Mouse (Mus musculus): ENCODE measurements at regions not wholly inside any gene's neighbourhood (a gene's known extent, or its start where the extent isn't known, plus 50 kb on each side); places are given as distances from the start of the nearest gene placed in this dataset.
"Not testable (repeated sequence)": the region's sequence is repeated elsewhere in the genome, so short reads cannot be mapped to it uniquely, and the experiment has no call there.

DNA sequence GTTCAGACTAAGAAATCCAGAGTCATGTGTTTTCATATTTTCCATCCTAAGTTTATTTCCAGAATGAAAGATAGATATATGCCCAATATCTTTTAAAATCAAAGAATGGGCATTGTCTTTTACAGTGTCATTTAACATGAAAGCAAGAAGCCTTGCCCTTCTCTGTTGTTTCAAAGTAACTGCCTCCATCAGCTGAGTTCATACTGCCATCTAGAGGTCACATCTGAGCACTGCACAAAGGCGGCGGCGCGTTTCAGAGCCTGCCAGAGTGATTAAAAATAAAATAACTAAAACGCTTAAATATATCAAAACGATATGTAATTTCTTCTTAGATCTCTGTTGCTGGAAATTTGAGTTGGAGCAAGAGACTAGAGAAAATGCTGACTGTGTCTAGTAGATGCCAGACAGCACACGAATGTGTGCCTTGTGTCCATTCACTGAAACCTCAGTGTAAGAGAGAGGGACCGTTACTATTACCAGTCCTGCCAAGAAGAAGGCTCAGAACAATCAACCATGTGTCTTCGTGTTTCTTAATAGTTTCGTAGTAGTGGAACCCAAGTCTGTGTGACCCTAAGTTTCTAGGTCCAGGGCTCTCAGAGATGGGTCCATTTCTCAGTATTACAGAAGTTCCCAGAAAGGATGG, 123.0 kb upstream of the Daam1 start:
- peak; percentile 71 to 83 for DNase-seq (ENCODE audit: low spot score in 2 of 2)

DNA sequence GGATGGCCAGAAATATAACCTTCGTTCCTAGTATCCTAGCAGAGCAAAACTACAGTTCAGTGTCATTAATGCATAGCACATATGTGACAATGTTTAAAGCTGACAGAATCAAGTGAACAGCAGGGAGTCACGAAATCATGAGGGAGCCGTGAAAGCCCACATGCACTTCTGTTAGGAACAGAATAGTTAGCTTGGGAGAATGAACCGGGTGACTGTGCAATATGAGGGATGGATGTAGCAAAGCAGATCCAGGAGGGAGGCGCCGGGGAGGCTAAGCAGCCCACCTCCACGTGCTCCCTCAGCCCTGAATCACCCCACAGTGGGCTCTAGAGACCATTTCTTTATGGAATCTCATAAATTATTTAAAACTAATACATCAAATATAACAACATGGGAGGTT, 116.3 kb upstream of the Daam1 start:
- DNase-seq (ENCODE audit: low spot score in 2 of 2): peak in 1 of 2 experiments; percentile 46

DNA sequence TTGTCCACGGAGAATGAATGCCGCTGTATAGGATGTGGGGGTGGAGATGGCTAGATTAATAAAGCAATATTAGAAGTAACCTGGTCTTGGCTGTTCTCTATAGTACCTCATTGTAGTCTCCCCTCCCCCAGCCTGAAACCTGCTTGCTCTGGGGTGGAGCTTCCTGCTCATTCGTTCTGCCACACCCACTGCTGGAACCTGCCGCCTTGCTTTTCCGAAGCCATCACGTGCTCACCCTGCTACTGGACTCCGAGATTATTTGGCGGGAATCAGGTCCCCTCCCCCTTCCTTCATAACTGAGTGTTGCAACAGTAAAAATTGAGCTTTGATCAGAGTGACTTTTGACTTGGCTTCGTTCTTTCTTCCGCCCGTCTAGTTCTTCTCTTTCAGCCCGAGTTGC, 112.5 kb upstream of the Daam1 start:
- DNase-seq (ENCODE audit: low spot score in 2 of 2): not testable (repeated sequence)

DNA sequence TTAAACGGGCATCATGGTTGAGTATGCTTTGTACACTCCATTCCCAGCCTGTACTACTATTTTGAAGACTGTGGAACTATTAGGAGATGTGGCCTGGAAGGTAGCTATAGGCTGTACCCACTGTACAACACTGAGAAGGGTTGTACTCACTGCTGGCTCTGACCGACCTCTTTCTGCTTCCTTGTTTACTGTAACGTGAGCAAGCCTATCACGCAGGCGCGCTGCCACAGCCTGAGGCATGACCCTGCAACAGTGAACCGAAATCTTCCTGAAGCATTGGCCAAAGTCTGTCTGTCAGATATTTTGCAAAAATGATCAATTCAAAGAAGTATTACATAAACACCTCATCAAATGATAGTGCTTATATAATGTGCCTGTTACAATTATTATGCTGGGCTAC, 112.0 kb upstream of the Daam1 start:
- no peak for DNase-seq (ENCODE audit: low spot score in 2 of 2)

DNA sequence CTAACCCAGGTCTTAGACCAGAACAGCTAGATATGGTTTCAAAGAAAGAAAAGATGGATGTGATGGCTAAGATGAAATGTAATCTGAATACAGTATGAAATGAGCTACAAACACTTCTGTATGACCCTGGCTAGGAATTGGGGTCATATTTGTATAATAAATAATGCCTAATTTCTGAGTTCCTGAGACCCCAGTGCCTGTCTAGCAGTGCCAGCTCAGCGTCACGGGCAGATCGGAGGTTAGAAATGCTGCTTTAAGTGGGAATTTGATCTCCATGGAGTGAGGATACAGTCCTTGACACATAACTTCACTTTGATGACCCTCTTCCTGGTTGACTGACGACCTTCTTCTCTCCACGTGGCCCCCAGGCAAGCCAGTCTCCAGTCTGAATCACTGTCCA, 105.7 kb upstream of the Daam1 start:
- no peak for DNase-seq (ENCODE audit: low spot score in 2 of 2)

DNA sequence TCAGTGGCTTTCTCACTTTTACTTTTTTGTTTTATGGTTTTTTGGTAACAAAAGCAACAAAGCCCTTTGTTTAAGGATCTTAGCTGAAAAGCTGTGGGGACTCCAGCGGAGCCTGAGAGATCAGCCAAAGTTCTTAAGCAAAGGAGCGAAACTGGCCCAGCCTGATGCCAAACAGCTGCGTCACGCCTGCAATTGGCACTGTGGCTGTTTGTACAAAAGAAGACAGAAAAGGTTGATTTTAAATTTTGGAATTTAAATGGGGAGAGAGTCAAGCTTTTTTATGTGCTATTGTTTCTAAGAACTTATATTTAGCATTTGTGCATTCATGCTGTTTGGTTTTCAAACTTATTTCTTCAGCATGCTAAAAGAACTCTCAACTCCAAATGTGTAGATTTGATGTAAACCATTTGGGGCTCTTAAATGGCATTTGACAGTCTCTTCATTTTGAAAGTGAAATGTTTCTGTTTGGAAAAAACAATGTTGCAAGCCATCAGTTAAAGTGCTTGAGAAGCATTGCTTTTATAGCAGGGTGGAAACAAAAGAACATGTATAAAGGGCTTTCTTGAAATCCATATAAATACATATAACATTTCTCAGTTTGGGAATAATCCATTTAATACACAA, 105.1 kb upstream of the Daam1 start:
- DNase-seq (ENCODE audit: low spot score in 2 of 2): no peak

DNA sequence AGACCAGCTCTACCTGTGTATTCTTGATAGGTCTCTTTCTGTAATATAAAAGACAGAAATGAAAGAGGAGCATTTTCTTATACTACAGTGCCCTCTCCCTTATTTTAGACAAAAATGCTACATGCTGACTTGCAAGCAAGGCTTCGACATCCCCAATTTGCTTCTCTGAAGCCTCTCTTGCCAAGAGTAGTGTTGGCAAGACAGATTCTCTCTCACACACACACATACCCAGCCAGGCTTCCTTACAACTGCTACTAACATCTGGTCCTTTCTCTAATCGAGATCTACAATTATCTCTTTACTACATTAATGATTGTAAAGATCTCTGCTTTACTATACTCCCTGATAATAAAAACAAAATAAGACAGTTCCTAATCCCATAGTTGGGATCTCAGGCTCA, 87.5 kb upstream of the Daam1 start:
- DNase-seq (ENCODE audit: low spot score in 2 of 2): no peak

DNA sequence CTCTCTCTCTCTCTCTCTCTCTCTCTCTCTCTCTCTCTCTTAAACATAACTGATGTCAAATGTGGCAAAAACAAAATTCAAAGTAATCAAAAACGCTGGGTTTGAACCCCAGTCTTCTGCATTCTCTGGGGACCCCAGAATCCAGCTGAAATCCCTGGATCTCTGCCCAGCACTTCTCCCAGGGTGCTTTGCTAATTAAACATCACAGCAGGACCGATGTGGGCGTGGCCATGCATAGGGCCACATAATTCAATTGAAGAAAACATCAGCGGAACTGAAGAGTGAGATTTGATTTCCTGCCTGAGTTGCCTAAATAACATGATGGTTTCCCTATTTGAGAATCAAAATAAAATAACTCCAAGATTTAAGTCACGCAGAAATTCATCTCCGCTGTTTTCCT, 84.9 kb upstream of the Daam1 start:
- DNase-seq (ENCODE audit: low spot score in 2 of 2): peak in 1 of 2 experiments; percentile 43

DNA sequence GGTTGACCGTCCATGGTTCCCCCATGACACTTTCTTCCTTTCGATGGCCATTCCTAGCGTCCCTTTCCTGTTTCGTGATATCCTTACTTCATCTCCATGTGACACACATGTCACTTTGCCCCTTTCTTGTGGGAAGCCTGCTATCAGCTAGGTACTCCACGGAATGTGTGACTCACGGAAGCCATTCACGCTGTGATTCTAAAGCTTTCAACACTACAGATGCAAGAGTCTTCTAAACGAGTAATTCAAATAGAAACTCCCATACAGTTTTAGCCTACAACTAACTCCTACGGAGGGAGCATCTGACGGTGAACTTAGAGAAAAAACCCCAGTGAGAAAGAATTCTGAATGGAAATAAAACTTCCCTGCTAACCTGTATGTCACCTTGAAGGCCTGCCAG, 83.5 kb upstream of the Daam1 start:
- no peak for DNase-seq (ENCODE audit: low spot score in 2 of 2)

DNA sequence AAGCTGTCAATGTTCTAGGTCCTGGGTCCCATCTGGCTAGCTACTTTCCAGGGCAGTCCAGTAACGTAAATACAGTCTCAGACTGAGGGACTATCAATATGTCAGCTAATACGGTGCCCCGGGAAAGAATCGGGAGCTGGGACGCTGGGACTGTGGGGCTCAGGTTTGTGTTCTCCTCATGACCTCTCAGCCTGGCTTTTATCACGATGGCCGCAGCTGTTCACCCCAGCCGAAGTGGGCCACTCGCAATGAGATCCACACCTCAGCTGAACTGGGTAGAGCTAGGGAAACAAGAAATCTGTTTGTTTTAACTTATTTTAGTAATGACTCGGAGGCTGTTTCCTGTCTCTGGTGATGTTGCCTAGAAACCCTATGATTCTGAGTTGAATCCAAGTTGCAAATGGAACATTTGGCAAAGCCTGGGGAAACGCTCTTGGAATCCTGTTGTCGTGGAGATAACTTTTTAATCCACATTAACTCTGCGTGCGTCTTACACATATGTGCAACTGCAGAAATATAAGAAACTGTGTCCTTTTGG, 83.0 kb upstream of the Daam1 start:
- peak; percentile 60 to 82 for DNase-seq (ENCODE audit: low spot score in 2 of 2)

DNA sequence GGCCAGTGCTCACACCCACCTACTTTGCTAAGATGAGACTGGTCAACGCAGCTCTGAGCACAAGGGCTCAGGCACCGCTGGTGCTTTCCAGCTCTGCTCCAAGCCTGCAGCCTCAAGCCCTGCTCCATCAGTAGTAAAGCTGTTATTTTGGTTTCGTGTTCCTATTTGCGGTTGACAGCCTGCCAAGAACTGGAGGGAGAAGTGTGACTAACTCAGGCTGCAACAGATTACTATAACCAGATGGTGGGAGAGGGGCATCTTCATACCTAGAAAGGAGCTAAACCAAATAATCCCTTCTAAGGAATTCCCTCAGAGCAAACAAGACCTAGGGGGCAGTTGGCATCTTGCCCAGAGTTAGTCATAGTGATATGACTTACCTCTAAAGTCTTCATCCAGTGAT, 82.1 kb upstream of the Daam1 start:
- peak; percentile 92 to 95 for DNase-seq (ENCODE audit: low spot score in 2 of 2)

DNA sequence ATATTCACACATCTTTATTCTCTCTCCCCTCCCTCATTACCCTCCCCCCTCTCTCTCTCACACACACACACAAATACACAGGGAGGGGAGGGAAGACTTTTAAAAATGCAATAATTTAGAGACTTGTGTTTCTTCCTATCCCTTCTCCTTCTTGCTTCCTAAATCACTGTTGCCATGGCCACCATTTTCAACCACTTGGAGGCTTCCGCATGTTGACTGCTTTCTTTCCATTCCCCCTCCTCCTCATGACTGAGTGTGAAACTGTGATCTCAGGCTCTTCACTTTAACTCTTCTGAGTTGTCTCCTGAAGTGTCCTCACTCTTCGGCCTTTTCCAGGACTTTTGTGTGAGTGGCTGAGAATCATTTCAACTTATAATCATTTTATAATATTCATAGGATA, 81.2 kb upstream of the Daam1 start:
- peak; percentile 68 to 81 for DNase-seq (ENCODE audit: low spot score in 2 of 2)

DNA sequence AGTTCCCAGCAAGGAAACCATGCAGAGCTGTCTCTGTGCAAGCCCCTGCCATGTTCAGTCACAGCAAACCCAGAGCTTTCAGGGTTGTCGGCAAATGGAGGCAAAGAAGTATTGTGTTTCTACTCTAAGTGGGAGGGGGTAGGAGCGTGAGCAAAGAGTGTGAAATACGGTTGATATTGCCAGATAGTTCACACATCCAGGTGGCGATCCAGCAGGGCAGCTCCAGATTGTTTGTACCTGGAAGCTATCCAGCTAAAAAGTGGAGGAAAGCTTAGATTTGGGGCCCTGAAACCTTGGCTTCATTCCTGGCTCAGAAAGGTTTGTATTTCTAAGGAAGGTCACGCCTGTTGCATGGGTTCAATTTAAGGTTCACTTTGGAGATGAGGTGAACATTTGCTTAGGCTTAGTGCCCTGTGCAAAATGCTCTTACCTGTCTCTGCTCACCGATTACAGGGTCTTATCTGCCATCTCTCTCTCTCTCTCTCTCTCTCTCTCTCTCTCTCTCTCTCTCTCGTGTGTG, 78.1 kb upstream of the Daam1 start:
- no peak for DNase-seq (ENCODE audit: low spot score in 2 of 2)

DNA sequence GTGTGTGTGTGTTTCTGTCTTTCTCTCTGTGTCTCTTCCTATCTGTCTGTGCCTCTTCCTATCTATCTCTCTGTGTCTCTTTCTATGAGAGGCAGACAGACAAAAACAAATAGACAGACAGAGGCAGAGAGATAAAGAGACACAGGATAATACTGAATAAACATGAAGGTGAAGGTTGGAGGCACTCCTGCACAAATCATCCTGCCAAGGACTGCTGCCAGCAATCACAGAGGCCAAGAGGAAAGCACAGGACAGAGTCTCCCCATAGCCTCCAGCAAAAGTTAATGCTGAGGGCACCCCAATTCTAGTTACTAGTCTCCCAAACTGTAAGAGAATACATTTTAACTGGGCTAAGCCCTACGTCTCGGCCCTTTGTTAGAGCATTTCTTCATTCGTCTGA, 77.6 kb upstream of the Daam1 start:
- DNase-seq (ENCODE audit: low spot score in 2 of 2): no peak

DNA sequence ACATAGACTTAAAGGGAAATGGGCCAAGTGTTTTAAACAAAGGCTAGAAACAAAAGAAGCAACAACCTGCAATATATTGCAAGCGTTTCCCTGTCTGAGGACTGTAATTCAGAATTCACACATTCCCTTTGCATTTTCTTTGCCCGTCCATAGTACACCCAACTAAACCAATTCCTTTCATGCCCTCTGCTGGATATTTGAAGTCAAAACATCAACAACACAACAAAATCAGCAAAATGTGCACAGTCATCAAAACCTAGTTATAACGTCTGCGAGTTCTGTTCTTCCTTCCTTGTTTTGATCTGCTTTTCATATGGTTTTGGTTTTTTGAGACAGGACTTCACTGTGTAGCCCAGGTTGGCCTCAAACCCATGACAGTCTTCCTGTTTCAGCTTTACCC, 67.7 kb upstream of the Daam1 start:
- no peak for DNase-seq (ENCODE audit: low spot score in 2 of 2)

DNA sequence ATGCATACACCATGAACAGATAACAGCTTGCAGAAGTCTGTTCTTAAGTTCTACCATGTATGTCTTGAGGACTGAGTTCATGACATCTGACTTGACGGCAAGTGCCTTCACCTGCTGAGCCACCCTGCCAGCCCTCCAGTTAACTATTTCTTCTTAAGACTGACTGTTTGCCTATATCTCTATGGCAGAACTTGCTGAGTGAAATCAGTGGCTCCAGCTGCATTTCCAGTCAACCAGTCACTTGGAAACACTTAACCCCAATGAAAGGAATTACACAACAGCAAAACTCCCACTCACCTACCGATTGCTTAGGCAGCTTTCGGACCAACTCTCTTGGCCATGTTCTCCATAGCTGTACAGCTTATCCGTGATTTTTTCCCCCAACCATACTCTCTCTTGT, 64.8 kb upstream of the Daam1 start:
- no peak for DNase-seq (ENCODE audit: low spot score in 2 of 2)

DNA sequence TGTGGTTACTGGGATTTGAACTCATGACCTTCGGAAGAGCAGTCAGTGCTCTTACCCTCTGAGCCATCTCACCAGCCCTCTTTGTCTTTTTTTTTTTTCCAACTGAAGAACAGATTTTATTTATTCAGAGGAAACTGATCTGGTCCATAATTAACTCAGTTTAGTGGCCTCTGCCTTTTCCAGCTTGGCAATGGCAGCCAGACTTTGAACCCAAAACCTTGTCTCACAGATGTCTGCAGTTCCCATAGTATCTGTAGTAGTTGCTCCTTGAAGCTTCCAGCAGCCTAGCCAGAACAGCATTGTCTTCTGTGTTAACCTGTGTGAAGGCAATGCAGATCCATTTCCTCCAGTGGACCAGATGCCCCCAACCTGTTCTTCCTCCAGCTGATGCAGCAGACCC, 64.2 kb upstream of the Daam1 start:
- no peak for DNase-seq (ENCODE audit: low spot score in 2 of 2)

DNA sequence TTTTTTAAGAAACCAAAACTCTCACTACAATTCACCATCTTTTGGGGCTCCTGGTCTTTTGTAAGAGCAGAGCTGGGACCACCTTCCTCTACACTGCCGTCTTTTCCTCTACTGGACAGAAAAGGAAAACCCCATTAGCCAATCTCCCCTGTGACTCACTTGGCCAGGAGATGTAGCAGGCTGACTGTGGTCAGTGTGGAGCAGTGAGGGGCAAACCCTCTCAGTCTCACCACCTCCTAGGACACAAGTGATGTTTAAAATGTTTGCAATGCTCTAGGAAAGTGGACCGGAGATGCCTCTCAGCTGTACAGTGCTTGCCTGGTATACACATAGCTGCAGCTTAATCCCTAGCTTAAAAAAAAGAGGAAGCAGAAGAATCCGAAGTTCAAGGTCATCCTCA, 63.0 kb upstream of the Daam1 start:
- no peak for DNase-seq (ENCODE audit: low spot score in 2 of 2)

DNA sequence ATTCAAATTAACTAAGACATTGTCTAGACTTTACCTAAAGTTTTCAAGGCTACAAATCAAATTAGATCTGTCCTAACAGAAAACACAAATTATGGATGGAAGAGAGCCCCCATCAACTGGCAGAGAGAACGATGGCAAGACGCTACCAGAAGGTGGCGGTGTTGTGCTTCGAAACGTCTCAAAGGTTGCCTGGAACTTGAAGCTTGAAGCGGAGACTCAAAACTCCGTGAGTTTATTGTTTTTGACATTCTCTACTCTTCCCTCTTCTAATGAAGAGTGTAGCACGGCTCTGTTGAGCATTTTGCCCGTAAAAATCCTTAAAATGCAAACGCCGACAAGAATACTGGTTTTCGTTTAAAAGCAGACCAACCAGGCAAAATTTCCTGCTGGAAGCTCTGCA, 62.4 kb upstream of the Daam1 start:
- peak; percentile 72 to 89 for DNase-seq (ENCODE audit: low spot score in 2 of 2)

DNA sequence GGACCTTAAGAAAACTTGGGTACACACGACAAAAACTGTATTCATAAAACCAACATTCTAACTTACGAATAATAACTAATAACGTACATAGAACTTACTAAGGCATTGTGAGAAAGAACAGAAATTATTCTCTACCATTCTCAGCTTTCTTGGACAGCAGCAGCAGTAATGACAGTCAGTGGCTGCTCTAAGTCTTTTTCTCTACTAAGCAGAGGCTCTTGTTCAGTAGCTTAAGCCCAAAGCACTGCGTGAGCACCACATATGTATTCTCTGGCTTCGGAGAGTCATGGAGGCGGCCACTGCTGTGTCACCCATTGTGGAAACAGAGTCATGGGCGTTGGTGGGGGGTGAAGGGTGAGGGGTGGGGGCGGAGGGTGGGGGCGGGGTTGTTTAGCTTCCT, 62.0 kb upstream of the Daam1 start:
- DNase-seq (ENCODE audit: low spot score in 2 of 2): no peak

DNA sequence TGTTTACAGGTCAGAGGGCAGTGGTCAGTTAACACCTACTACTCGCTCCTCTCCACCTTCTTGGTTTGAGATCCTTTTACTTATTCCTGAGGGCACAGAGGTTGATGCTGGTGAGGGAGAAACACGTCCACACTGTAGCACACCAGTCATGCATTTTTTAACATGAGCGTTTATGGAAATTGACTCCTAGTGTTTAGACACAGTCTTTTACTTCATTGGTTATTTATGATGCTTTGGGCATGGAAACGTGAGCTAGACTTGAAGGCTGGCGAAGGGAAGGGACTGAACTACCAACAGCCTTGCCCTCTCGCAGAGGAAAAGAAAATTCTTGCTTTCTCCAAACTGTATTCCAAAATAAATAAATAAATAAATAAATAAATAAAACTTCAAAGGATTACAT, 61.6 kb upstream of the Daam1 start:
- DNase-seq (ENCODE audit: low spot score in 2 of 2): no peak

DNA sequence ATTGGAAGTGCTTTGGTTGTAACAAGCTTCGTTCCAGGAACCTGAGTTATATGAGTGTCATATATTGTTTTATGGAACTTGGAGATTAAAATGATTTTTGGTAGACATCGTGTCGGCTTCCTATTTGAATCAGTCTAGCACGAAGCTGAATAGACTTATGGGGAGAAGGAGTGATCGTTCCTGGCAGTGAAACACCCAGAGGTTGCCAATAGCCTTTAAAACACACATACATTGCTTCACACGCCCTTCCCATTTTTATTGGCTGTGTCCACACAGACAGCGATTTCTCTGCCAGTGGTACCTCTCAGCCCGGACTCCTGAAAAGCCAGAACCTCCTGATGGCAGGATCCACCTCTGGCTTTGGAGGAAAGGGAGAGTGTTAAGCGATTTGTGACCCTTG, 57.0 kb upstream of the Daam1 start:
- no peak for DNase-seq (ENCODE audit: low spot score in 2 of 2)

DNA sequence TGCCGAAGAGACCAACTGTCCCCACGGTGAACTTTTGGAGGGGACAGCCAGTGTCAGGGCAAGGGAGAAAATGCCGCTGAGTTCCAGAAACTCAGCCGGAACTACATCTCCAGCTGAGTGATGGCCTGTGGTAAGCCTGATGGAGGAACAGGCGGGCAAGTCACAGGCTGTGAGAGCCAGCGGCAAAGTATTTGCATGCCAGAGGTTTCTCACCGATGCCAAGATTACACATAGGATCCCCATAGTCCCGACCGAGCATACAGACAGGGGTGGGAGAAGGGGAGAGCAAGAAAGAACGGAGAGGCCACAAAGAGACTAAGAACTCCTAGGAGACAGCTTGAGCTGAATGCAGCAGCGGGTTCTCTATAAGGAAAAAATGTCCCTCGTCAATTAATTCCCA, 55.8 kb upstream of the Daam1 start:
- DNase-seq (ENCODE audit: low spot score in 2 of 2): no peak

DNA sequence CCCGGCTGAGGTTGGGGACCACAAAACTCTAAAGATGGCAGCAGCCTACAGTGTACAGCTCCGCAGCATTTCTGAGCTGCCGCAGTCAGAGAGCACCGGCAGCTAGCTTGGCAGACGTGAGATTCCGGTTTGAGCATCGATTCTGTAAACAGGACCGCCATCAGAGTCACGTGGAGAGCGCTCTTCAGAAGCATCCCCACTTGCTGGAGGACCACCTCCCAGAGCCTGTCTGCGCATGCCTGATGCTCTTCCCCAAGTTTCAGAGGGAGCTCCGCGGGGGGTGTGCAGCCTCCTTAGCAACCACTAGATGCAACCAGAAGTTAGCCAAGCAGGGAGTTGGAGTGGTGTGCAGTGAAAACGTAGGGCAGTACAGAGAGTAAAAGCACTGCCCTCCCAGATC, 52.7 kb upstream of the Daam1 start:
- peak; percentile 63 to 67 for DNase-seq (ENCODE audit: low spot score in 2 of 2)

Data from right cerebral cortex, postnatal 10 days (tissue).